Mouse (Mus musculus): ENCODE data around the gene Sertad3. TPM values are rescaled to one million over a fixed set of nuclear protein-coding genes. Genes with fewer than 3 reads are reported as not detected.

Sertad3 gene
- total RNA-seq, 2 experiments from 2014 or later, result 4.5 to 5.3 TPM

- intact Hi-C loops (cut with DNase I), result no loop called here
- DNase-seq, result no peak
These were observed 13.9 kb upstream of the Sertad3 start for GRCm38 (mm10) chr7:27459640-27460039.

- intact Hi-C loops (cut with DNase I), result no loop called here
These were observed 13.1 kb upstream of the Sertad3 start for GRCm38 (mm10) chr7:27460477-27460876.

DNA sequence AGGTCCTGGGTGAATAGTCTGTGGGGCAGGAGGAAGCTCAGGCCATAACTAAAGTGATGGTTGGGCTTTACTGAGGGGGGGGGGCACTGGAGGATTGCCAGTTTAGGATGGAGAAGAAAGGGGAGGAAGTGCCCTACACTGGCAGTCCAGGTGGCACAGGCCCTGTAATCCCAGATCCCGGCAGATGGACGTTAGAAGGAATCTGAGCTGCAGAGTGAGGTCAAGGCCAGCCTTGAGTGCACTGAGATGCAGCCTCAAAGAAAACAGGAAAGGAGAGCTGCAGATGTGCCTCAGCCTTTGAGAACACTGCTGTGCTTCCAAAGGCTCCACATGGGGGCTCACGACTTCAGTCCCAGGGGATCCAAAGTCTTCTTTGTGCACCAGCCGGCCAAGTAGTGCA is 5.9 kb upstream of the Sertad3 start:
- DNase-seq, result no peak
- intact Hi-C loops (cut with DNase I), result no loop called here

More at GRCm38 (mm10) chr7:27460477-27460876, 13.1 kb upstream of the Sertad3 start:
- no peak for DNase-seq

- no peak for DNase-seq
- intact Hi-C loops (cut with DNase I), result no loop called here
These were observed 2.0 kb upstream of the Sertad3 start for GRCm38 (mm10) chr7:27471390-27472120.

- intact Hi-C loops (cut with DNase I), result no loop called here
- DNase-seq, result no peak
These were observed 972 bp upstream of the Sertad3 start for GRCm38 (mm10) chr7:27472596-27472995.

GRCm38 (mm10) chr7:27473835-27474489 is 394 bp downstream of the Sertad3 start:
- no peak for DNase-seq
- intact Hi-C loops (cut with DNase I), result no loop called here

GRCm38 (mm10) chr7:27474490-27474954 is 954 bp downstream of the Sertad3 start:
- intact Hi-C loops (cut with DNase I), result no loop called here
- DNase-seq, result peak; percentile 95 to 98

DNA sequence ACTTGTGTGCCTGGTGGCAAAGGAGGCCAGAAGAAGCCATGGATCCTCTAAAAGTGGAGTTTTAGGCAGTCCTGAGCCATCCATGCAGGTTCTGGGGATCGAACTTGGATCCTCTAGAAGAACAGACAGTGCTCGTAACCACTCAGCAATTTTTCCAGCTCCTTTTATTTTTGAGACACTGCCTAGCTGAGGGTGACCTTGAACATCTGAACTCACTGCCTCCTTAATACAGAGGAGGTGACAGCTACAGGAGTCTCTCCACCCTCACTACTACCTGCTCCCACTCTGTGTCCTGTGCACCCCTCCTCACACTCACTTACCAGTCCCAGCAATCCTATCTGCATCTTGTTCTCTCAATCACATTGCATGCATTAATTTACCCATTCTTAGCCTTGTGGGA is 2.0 kb downstream of the Sertad3 start:
- intact Hi-C loops (cut with DNase I), result no loop called here
- no peak for DNase-seq

GRCm38 (mm10) chr7:27476098-27476635 is 2.6 kb downstream of the Sertad3 start:
- intact Hi-C loops (cut with DNase I), result no loop called here
- no peak for DNase-seq

- intact Hi-C loops (cut with DNase I), result no loop called here
- no peak for DNase-seq
These were observed 5.0 kb downstream of the Sertad3 start for GRCm38 (mm10) chr7:27478561-27478960.

DNA sequence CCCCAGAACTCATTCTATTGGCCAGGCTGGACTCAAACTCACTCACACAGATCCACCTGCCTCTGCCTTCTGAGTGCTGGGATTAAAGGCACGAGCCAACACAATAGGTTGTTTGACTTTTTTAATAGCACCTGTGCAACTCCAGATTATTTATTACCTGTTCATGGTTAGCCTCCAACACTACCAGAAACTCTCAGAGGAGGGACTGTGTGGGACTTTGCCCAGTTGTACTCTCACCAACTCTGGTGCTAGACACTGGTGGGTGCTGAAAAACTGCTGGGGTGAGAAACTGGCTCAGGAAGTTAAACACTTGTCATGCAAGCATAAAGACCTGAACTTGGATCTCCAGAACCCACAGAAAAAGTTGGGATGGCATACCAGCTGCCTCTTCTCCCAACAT is 6.2 kb downstream of the Sertad3 start:
- DNase-seq, result no peak
- intact Hi-C loops (cut with DNase I), result no loop called here

- intact Hi-C loops (cut with DNase I), result no loop called here
- DNase-seq, result no peak
These were observed 6.9 kb downstream of the Sertad3 start for GRCm38 (mm10) chr7:27480506-27480905.

DNA sequence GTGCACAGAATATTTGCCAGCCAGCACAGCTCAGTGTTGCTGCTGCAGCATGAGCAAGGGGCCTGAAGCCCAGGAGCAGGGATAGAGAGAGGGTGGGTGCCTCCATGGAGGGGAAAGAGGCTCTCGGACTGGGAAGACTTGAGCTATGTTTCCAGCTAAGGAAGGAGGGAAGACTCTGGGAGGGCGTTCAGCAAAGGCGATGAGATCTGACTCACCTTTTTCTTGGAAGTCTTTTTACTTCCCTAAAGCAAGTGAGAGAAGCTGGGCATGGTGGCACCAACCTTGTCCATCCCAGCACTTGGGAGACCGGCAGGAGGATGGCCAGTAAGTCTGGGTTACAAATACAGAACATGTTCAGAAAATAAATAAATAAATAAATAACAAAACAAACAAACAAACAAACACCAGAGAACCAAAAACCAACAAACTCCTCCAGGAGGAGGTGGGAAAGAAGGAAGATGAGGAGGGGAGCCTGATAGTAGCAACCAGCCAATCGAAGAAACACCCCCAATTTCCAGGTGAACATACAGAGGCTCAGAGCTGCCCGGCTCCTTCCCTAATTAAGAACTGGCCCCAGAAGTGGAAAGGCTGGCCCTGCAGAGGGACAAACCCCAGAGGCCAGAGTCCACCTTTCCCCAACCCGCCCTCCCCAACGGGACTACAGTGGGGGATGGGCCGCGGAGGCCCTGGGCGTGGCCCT is 7.5 kb downstream of the Sertad3 start:
- no peak for DNase-seq
- intact Hi-C loops (cut with DNase I), result no loop called here

- DNase-seq, result peak; percentile 85 to 96
- intact Hi-C loops (cut with DNase I), result no loop called here
These were observed 8.0 kb downstream of the Sertad3 start for GRCm38 (mm10) chr7:27481627-27481969.

- intact Hi-C loops (cut with DNase I), result no loop called here
- DNase-seq, result no peak
These were observed 10.3 kb downstream of the Sertad3 start for GRCm38 (mm10) chr7:27483860-27484259.

DNA sequence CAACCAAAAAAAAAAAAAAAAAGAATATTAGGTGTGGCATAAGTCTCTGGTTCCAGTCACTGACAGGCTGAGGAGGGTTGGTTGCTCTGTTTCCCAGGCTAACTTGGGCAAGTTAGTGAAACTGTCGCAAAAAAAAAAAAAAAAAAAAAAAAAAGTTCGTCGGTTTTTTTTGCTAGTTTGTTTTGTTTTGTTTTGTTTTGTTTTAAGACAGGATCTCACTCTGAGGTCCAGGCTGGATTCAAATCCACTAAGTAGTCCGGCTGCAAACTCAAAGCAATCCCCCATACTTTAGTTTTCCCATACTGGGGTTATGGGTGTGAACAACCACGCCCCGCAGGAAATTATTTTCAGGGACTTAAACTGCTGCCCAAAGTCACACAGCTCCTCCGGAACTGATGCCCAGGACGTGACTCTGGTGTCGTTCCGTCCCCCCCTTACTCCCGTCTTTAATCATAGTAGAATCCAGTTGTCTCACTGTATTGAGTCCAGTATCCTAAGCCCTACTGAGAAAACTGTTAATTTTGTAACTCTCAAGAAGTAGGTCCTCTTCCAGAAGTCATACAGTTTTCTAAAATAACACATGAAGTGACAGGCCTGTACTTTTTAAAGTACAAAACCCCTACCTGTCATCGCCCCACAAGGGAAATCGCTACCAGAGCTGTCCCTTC is 12.7 kb downstream of the Sertad3 start:
- intact Hi-C loops (cut with DNase I), result no loop called here
- DNase-seq, result no peak

DNA sequence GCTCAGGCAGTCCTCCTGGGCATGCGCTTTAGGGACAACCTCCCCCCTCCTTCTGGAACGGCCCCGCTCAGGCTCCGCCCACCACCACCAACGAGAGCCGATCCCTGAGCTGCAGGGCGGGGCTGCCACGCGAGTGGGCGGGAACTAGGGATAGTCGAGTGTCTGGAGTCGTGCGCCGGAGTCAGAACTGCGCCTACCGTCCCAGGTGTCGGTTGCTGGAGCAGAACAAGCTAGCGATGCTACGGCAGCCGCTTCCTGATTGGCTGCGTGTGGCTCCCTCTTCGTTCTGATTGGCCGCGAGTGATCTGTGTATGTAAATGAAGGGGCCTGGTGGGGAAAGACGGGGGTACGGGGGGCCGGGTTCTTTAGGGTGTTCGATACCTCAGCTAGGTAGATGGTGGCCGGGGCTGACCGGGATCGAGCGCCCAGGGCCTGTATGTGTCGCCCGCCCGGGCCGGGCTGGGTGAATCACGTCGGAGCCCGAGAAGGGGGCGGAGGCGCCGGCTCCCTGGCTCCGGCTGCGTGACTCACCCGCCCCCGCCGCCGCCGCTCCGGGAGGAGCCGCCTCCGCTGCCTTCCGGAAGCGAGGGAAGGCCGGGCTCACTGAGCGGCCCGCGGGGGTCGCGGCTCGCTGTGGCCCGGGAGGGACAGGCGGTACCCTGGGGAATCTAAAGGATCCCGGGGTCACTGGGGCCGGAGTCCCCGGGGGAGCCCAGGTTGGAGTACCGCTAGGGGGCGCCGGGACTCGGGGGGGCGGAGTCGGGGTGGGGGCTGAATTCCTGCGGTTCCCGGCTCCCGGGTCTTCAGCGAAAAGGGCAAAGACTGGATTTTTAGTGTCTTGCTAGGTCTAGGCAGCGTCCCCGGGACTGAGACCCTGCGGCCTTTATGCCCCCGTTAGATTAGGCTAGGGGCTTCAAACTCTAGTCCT is 13.5 kb downstream of the Sertad3 start, which contains the start of gene Sertad1:
Gene Sertad1 (plus strand): TSS at position 141 of the 928 bp plus-strand sequence.
- intact Hi-C loops (cut with DNase I), result no loop called here
- DNase-seq, result peak; percentile 99 to 100

GRCm38 (mm10) chr7:27487740-27488268 is 14.2 kb downstream of the Sertad3 start:
- intact Hi-C loops (cut with DNase I), result no loop called here
- peak in 1 of 2 experiments; percentile 54 for DNase-seq

- DNase-seq, result no peak
These were observed 15.8 kb downstream of the Sertad3 start for GRCm38 (mm10) chr7:27489270-27489869.

More at GRCm38 (mm10) chr7:27489270-27489869, 15.8 kb downstream of the Sertad3 start:
- intact Hi-C loops (cut with DNase I), result no loop called here

All from gastrocnemius, postnatal 36 days (tissue).